Mouse (Mus musculus) lung, embryonic 16.5 days (tissue): ENCODE measurements around the gene Btbd35f28. TPM values are rescaled to one million over a fixed set of nuclear protein-coding genes. Genes with fewer than 3 reads are reported as not detected.
"Not testable (repeated sequence)": the region's sequence is repeated elsewhere in the genome, so short reads cannot be mapped to it uniquely, and the experiment has no call there.

Experiments used
- ATAC-seq: fragments of 200-750 bp; cut with Nextera tagmentation; 2 replicates; pipeline ENCODE4 v1.8.0; 2017; ENCODE audit warnings: low read depth, mild to moderate bottlenecking, moderate library complexity
- H3K27ac ChIP-seq: fragments of 300-500 bp; sonication (generic); 2 replicates; pipeline ENCODE4 v1.5.1; 2014; ENCODE audit warnings: mild to moderate bottlenecking, control low read depth, low read length
- H3K27me3 ChIP-seq: fragments of 300-500 bp; sonication (generic); 2 replicates; pipeline ENCODE4 v1.6.1; 2014; ENCODE audit warnings: low read depth, low read length, mixed read lengths; ENCODE audit not compliant: control insufficient read depth, insufficient read depth
- H3K36me3 ChIP-seq: fragments of 300-500 bp; sonication (generic); 2 replicates; pipeline ENCODE4 v1.6.1; 2014; ENCODE audit warnings: low read length; ENCODE audit not compliant: control insufficient read depth, insufficient read depth
- H3K4me1 ChIP-seq: fragments of 300-500 bp; sonication (generic); replicated peaks from 2 replicates; pipeline ENCODE4 v1.6.1; 2014; ENCODE audit warnings: low read length, mixed read lengths; ENCODE audit not compliant: control insufficient read depth, insufficient read depth
- H3K4me2 ChIP-seq: fragments of 300-500 bp; sonication (generic); 2 replicates; pipeline ENCODE4 v1.6.1; 2014; ENCODE audit warnings: low read depth, low read length, control low read depth
- H3K4me3 ChIP-seq: fragments of 300-500 bp; sonication (generic); 2 replicates; pipeline ENCODE4 v1.5.1; 2014; ENCODE audit warnings: mild to moderate bottlenecking, low read length, control low read depth
- H3K9ac ChIP-seq: fragments of 300-500 bp; sonication (generic); 2 replicates; pipeline ENCODE4 v1.6.1; 2014; ENCODE audit warnings: low read length, control low read depth
- H3K9me3 ChIP-seq: fragments of 300-500 bp; sonication (generic); 2 replicates; pipeline ENCODE4 v1.6.1; 2016; ENCODE audit warnings: low read length; ENCODE audit not compliant: control insufficient read depth
- WGBS: fragments of 180-500 bp; shearing (Covaris S2); extraction: QIAGEN DNeasy Blood & Tissue Kit; methylation state at CpG from one replicate; pipeline ENCODE4 v1.1.7; 2014; 5-methylcytosine and 5-hydroxymethylcytosine counted together
- polyA plus RNA-seq: library from polyadenylated mRNA; unstranded; fragments of >200 nt; fragmentation: Nextera tagmentation; extraction: Ambion mirVana; gene quantifications from 2 replicates; pipeline ENCODE4 v1.2.1, GENCODE M21; 2015

Gene Btbd35f28
- not detected in 2 replicates for polyA plus RNA-seq

DNA sequence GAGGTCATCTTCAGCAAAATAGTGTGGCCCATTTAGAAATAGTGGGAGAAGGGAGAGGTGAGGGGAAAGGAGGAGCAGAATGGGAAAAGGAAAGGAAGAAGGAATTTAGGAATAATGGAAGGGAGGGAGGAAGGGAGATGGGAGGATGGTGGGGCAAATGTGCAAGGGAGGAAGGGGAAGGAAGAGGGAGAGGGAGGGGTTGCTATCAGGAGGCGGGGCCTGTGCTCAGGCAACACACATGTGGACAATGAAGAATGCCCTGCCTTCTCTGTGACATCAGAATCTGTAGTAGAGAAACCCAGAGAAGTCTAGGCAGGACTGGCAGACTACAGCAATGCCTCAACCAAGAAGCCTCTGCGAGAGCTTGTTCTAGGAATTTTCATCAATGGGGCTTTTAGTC, at the start of gene Btbd35f28:
Gene Btbd35f28, plus strand, starts transcription at position 301 of the 400 bp plus-strand sequence.
- not testable (repeated sequence) for H3K9me3 ChIP-seq, H3K27ac ChIP-seq, H3K4me3 ChIP-seq, ATAC-seq, H3K9ac ChIP-seq, H3K36me3 ChIP-seq, H3K27me3 ChIP-seq, H3K4me2 ChIP-seq, H3K4me1 ChIP-seq
- WGBS, result no CpG with 5 or more reads among the region's 2 CpGs

Other genes starting within 250 kb of the Btbd35f28 start
- not detected in 2 replicates for gene Btbd35f16, start 239.6 kb upstream of the Btbd35f28 start, polyA plus RNA-seq
- not detected in 2 replicates for gene Btbd35f3, start 158.9 kb upstream of the Btbd35f28 start, polyA plus RNA-seq
- gene Btbd35f20, start 94.7 kb downstream of the Btbd35f28 start, polyA plus RNA-seq, result not detected in 2 replicates
- gene Btbd35f17, start 174.1 kb downstream of the Btbd35f28 start, polyA plus RNA-seq, result not detected in 2 replicates